Mouse (Mus musculus): ENCODE data around the gene Ccr10. TPM values are rescaled to one million over a fixed set of nuclear protein-coding genes. Genes with fewer than 3 reads are reported as not detected.

Gene Ccr10
- polyA plus RNA-seq, 1 experiment from 2014 or later = 0.10 TPM

DNA sequence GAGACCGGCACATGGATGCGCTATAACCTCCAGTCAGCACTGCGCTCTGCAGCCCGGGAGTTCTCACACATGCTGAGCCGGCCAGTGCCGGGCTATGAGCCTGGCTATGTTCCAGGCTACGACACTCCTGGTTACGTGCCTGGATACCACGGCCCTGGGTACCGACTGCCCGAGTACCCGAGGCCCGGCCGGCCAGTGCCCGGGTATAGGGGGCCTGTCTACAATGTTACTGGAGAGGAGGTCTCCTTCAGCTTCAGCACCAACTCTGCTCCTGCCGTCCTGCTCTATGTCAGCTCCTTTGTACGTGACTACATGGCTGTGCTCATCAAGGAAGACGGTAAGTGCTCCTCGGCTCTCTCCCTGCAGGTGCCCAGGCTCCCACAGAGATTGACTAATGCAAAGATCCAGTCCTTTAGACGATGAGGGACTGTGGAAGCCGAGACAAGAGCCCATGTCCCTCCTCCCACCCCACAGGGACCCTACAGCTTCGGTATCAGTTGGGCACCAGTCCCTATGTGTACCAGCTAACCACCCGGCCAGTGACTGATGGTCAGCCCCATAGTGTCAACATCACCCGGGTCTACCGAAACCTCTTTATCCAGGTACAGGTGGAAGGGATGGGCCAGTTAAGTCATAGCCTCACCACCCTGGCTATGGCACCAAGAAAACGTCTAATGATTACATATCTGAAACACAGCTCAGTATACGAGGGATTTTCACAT, 11.4 kb upstream of the Ccr10 start:
- no peak overlapping the region for H3K27ac ChIP-seq (replicated peaks)
- H3K4me3 ChIP-seq = no peak overlapping the region
- H3K4me1 ChIP-seq = peaks cover 18% of the 10 kb centered on the region
- no peaks in the 10 kb centered on the region for H3K36me3 ChIP-seq
- no peaks in the 10 kb centered on the region for H3K9me3 ChIP-seq
- ATAC-seq (ENCODE audit: low FRiP score, low read depth) = no peak
- 0 out of 2 replicates have a peak, but pooled peaks cover 13% of the 10 kb centered on the region for H3K27me3 ChIP-seq
- WGBS = 87% methylated on average over 27 of the region's 27 CpGs
- H3K9ac ChIP-seq (replicated peaks) = no peak overlapping the region
- H3K4me2 ChIP-seq (replicated peaks) = no peak overlapping the region

DNA sequence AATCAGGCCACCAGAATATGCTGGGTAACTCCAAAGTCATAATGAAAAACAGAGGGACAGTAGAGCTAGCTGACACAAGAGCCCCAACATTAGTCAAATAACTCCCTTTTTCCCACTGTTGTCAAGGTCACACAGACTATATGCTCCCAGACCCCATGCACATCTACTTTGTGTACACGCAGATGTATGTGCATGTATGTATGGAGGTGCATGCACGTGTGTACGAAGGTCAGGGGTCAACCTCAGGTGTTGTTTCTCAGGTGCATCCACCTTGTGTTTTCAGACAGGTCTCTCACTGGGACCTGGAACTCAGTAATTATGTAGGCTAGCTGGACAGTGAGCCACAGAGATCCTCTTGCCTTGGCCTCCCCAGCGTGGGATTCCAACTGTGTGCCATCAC, 10.2 kb upstream of the Ccr10 start:
- peaks cover 14% of the 10 kb centered on the region; the same call in 1 of the 2 replicates for H3K27me3 ChIP-seq
- H3K9me3 ChIP-seq = no peaks in the 10 kb centered on the region
- 89% methylated on average over 4 of the region's 4 CpGs for WGBS
- H3K36me3 ChIP-seq = no peaks in the 10 kb centered on the region
- H3K4me3 ChIP-seq = no peak overlapping the region
- no peak overlapping the region for H3K27ac ChIP-seq (replicated peaks)
- no peak overlapping the region for H3K4me2 ChIP-seq (replicated peaks)
- no peak for ATAC-seq (ENCODE audit: low FRiP score, low read depth)
- no peak overlapping the region for H3K9ac ChIP-seq (replicated peaks)
- peaks cover 12% of the 10 kb centered on the region for H3K4me1 ChIP-seq

DNA sequence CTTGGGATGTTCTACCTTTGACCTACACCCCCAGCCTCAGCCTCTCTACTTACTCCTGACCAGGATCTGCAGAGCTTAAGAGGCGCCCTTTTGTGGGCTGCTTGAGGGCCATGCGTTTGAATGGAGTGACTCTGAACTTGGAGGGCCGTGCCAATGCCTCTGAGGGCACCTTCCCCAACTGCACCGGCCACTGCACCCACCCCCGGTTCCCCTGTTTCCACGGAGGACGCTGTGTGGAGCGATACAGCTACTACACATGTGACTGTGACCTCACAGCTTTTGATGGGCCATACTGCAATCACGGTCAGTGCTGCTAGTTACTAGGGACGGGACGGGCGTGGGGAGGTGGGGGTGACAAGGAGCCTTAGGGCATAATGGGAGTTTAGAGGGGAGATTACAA, 9.7 kb upstream of the Ccr10 start:
- H3K27ac ChIP-seq (replicated peaks) = no peak overlapping the region
- peaks cover 18% of the 10 kb centered on the region; the same call in 1 of the 2 replicates for H3K27me3 ChIP-seq
- ATAC-seq (ENCODE audit: low FRiP score, low read depth) = no peak
- no peak overlapping the region for H3K4me2 ChIP-seq (replicated peaks)
- H3K9ac ChIP-seq (replicated peaks) = no peak overlapping the region
- no peaks in the 10 kb centered on the region for H3K36me3 ChIP-seq
- H3K4me3 ChIP-seq = no peak overlapping the region
- H3K4me1 ChIP-seq = peaks cover 11% of the 10 kb centered on the region
- WGBS = 89% methylated on average over 12 of the region's 12 CpGs
- H3K9me3 ChIP-seq = no peaks in the 10 kb centered on the region

DNA sequence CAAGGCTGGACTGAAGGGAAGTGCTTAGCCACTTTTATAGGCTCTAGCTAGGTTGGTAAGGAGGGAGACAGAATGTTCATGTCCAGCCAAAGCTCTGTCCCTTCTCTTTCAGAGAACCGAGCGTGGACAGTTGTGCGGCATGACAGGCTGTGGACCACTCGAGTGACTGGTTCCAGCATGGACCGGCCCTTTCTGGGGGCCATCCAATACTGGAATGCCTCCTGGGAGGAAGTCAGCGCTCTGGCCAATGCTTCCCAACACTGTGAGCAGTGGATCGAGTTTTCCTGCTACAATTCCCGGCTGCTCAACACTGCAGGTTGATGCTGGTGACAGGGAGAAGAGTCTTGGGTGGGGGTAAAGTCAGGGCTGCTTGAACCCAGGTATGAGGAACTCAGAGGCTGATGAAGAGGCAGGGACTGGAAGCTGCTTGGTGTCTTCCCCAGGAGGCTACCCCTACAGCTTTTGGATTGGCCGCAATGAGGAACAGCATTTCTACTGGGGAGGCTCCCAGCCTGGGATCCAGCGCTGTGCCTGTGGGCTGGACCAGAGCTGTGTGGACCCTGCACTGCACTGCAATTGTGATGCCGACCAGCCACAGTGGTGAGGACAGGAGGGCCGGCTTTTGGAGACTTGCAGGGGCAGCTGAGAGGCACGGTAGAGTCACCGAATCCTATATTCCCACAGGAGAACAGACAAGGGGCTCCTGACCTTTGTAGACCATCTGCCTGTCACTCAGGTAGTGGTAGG, 7.7 kb upstream of the Ccr10 start:
- ATAC-seq (ENCODE audit: low FRiP score, low read depth) = no peak

DNA sequence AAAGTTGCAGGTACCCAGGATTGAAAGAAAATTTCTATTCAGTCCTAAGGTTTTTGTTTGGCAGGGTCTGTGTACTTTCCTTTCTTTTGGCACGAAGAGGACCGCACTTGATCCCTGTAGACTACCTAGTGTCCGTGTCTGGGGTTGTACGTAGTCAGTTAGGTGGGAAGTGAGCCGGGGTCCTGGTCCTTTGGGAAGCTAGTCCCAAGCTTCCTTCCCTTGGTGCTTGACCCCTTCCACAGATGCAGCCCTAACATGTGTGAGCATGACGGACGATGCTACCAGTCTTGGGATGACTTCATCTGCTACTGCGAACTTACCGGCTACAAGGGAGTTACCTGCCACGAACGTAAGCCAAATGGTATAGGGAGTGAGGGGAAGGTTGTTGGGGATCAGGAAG, 6.7 kb upstream of the Ccr10 start:
- no peaks in the 10 kb centered on the region for H3K36me3 ChIP-seq
- no peak for ATAC-seq (ENCODE audit: low FRiP score, low read depth)
- H3K9me3 ChIP-seq = no peaks in the 10 kb centered on the region
- H3K27me3 ChIP-seq = peaks cover 46% of the 10 kb centered on the region
- H3K4me3 ChIP-seq = no peak overlapping the region
- H3K9ac ChIP-seq (replicated peaks) = no peak overlapping the region
- no peak overlapping the region for H3K27ac ChIP-seq (replicated peaks)
- 93% methylated on average over 11 of the region's 11 CpGs for WGBS
- peaks cover 7% of the 10 kb centered on the region for H3K4me1 ChIP-seq
- H3K4me2 ChIP-seq (replicated peaks) = no peak overlapping the region

More for the DNA sequence above, 7.7 kb upstream of the Ccr10 start:
- H3K27ac ChIP-seq (replicated peaks) = no peak overlapping the region
- peaks cover 36% of the 10 kb centered on the region for H3K27me3 ChIP-seq
- H3K4me2 ChIP-seq (replicated peaks) = no peak overlapping the region
- no peaks in the 10 kb centered on the region for H3K36me3 ChIP-seq
- WGBS = 81% methylated on average over 14 of the region's 14 CpGs
- H3K4me3 ChIP-seq = no peak overlapping the region
- no peaks in the 10 kb centered on the region for H3K9me3 ChIP-seq
- H3K9ac ChIP-seq (replicated peaks) = 0 out of 2 replicates have a peak overlapping the region, but pooled peaks have one; percentile 24
- peaks cover 2% of the 10 kb centered on the region; the same call in 1 of the 2 replicates for H3K4me1 ChIP-seq

DNA sequence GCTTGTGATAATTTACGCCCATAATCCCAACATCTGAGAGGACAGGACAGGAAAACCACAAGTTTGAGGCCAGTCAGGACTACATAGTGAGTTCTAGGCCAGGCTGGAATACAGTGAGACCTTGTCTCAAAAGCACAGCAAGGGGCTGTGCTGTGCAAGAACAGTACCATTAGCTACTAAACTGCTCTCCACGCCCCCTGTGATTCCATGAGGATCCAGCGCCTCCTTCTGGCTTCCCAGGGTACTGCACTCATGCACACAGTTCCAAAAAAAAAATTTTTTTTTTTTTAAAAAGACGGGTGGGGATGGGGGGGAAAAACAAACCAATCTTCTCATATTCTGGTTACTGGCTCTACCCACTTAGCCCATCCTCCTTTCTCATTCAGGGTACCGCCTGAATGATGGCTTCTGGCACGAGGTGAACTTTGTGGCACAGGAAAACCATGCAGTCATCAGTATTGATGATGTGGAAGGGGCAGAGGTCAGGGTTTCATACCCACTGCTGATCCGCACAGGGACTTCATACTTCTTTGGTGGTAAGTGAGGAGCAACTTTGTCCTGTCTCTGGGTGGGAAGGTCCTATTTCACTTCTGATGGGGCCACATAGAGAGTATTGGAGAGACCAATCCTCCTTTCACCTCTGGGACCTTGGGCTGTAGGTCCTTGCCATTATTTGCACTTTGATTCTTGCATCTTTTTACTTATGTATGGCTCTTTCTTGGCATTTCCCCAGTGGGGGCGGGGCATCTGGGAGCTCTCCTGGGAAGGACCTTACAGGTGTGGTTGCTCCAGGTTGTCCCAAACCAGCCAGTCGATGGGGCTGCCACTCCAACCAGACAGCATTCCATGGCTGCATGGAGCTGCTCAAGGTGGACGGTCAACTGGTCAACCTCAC, 5.8 kb upstream of the Ccr10 start:
- H3K27ac ChIP-seq (replicated peaks) = no peak overlapping the region
- no peak for ATAC-seq (ENCODE audit: low FRiP score, low read depth)
- H3K27me3 ChIP-seq = peaks cover 55% of the 10 kb centered on the region

DNA sequence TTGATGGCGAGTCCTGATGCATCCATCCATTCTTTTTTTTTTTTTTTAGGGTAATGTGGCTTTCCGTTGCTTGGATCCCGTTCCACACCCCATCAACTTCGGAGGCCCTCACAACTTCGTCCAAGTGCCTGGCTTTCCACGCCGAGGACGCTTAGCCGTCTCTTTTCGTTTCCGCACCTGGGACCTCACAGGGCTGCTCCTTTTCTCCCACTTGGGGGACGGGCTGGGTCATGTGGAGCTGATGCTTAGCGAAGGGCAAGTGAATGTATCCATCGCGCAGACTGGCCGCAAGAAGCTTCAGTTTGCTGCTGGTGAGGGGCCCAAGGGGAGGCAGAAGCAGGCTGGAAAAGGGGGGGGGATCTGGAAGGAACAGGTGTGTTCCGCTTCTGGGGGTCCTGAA, 5.0 kb upstream of the Ccr10 start:
- H3K27ac ChIP-seq (replicated peaks) = no peak overlapping the region
- no peaks in the 10 kb centered on the region for H3K9me3 ChIP-seq
- H3K4me1 ChIP-seq = peaks cover 20% of the 10 kb centered on the region
- ATAC-seq (ENCODE audit: low FRiP score, low read depth) = no peak
- 65% methylated on average over 17 of the region's 17 CpGs for WGBS
- no peak overlapping the region for H3K4me2 ChIP-seq (replicated peaks)
- H3K9ac ChIP-seq (replicated peaks) = no peak overlapping the region
- peaks cover 63% of the 10 kb centered on the region for H3K27me3 ChIP-seq
- H3K4me3 ChIP-seq = no peak overlapping the region
- no peaks in the 10 kb centered on the region for H3K36me3 ChIP-seq

More for the DNA sequence above, 5.8 kb upstream of the Ccr10 start:
- Histone ChIP-seq H3K4me1 (peaks cover 16% of the 10 kb centered on the region), H3K36me3 (no peaks in the 10 kb centered on the region), H3K9me3 (no peaks in the 10 kb centered on the region), H3K4me2 (replicated peaks) (no peak overlapping the region), H3K4me3 (no peak overlapping the region), H3K9ac (replicated peaks) (no peak overlapping the region)
- WGBS = 44% methylated on average over 10 of the region's 10 CpGs

DNA sequence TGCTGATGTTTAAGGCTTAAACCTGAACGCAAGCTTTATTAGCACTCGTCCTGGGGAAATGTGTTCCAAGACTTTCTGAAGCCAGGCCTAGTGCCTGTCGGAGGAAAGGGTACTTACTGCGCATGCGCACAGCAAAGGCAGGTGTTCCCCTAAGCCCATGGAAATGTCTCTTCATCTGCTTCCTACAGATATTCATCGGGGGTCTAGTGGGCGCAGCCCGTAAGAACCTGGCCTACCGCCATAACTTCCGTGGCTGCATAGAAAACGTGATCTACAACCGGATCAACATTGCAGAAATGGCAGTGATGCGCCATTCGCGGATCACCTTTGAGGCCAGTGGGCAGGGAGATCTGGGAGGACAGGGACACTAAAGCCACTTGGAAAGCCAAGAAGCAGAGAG, 4.1 kb upstream of the Ccr10 start:
- Histone ChIP-seq H3K4me1 (peaks cover 28% of the 10 kb centered on the region), H3K4me2 (replicated peaks) (no peak overlapping the region), H3K27ac (replicated peaks) (no peak overlapping the region), H3K9ac (replicated peaks) (no peak overlapping the region), H3K9me3 (no peaks in the 10 kb centered on the region), H3K4me3 (no peak overlapping the region), H3K27me3 (peaks cover 73% of the 10 kb centered on the region), H3K36me3 (no peaks in the 10 kb centered on the region)
- no peak for ATAC-seq (ENCODE audit: low FRiP score, low read depth)
- WGBS = 85% methylated on average over 15 of the region's 15 CpGs

DNA sequence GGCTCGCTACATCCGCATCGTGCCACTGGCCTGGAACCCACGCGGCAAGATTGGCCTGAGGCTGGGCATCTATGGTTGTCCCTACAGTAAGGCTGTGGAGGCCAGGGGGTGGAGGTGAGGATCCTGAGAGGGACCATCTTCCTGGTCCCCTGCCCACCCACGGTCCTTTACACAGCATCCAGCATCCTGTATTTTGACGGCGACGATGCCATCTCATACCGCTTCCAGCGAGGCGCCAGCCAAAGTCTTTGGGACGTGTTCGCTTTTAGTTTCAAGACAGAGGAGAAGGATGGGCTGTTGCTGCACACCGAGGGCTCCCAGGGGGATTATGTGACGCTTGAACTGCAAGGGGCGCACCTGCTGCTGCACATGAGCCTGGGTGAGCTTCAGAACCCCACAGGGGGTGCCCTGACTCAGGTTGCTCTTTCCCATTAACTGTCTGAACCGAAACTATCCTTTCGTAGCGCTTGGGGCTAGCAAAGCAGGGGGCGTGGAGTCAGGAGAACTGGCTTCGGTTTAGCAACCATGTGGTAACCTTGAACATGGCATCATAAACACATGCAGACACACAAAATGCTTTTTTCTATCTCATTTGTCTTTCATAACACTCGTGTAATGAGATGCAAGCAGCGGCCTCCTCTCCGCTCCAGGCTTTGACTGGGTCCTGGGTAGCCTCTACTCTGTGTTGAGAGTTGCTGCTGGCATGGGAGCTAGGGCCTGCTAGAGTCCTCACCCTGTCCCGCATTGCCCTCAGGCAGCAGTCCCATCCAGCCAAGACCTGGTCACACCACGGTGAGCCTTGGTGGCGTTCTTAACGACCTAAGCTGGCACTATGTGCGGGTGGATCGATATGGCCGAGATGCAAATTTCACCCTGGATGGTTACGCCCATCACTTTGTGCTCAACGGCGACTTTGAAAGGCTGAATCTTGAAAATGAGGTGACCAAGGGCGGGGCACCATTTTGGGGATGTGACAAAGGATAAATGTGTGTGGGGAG, 3.1 kb upstream of the Ccr10 start:
- no peaks in the 10 kb centered on the region for H3K9me3 ChIP-seq
- no peak overlapping the region for H3K4me3 ChIP-seq
- H3K27me3 ChIP-seq = peaks cover 78% of the 10 kb centered on the region
- peaks cover 37% of the 10 kb centered on the region for H3K4me1 ChIP-seq
- no peaks in the 10 kb centered on the region for H3K36me3 ChIP-seq
- H3K9ac ChIP-seq (replicated peaks) = no peak overlapping the region
- H3K27ac ChIP-seq (replicated peaks) = no peak overlapping the region
- 51% methylated on average over 36 of the region's 36 CpGs for WGBS
- no peak for ATAC-seq (ENCODE audit: low FRiP score, low read depth)
- no peak overlapping the region for H3K4me2 ChIP-seq (replicated peaks)

DNA sequence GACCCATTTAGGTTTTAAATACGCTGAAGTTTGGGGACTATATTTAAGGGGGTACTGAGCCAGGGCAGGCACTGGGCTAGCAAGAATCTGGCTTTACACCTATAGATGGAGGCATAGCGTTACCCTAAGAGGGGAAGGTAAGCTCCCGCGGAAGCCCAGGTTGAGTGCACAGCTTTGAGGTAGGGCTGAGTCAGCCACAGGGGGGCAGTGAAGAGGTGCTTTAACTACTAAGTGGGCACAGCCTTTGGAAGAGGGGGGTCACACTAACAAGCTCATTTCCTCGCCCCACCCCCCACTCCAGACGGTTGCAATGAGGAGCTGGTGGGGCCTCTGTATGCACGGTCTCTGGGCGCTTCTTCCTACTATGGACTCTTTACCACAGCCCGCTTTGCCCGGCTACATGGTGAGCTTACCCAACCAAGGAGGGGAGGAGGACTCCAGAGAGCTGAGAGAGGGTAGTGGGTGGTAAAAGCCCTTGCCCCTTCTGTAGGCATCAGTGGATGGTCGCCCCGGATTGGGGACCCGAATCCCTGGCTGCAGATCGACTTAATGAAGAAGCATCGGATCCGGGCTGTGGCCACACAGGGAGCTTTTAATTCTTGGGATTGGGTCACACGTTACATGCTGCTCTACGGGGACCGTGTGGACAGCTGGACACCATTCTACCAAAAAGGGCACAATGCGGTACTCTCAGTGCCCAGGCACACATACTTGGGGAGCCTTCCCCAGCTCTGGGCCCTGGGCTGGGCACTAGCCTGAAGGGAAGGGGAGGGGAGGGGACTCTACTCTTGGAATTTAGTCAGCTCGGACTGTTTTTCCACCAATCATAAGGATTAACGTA, 1.9 kb upstream of the Ccr10 start:
- H3K9ac ChIP-seq (replicated peaks) = no peak overlapping the region
- H3K27me3 ChIP-seq = peaks cover 80% of the 10 kb centered on the region
- peaks cover 48% of the 10 kb centered on the region for H3K4me1 ChIP-seq
- ATAC-seq (ENCODE audit: low FRiP score, low read depth) = no peak
- no peaks in the 10 kb centered on the region for H3K36me3 ChIP-seq
- peak overlapping the region; percentile 52 for H3K4me2 ChIP-seq (replicated peaks)
- WGBS = 24% methylated on average over 22 of the region's 22 CpGs
- H3K9me3 ChIP-seq = no peaks in the 10 kb centered on the region
- H3K4me3 ChIP-seq = 0 out of 2 replicates have a peak overlapping the region, but pooled peaks have one; percentile 35
- H3K27ac ChIP-seq (replicated peaks) = no peak overlapping the region

Measured in midbrain, embryonic 12.5 days (tissue).